Mouse (Mus musculus) heart, postnatal 10 days (tissue): ENCODE measurements around the gene Aprt. TPM values are rescaled to one million over a fixed set of nuclear protein-coding genes. Genes with fewer than 3 reads are reported as not detected.

Experiments used
- DNase-seq, 2 experiments: peaks; one replicate each; pipeline ENCODE4 v3.0.0; 2021
- intact Hi-C: fragments of 180-260 bp; cut with DNase I; formaldehyde crosslinking; loops from one replicate; pipeline ENCODE4 v1.15.1; 2025
- total RNA-seq, 2 experiments: library from RNA; stranded (reverse); gene quantifications; 2 replicates each; pipeline ENCODE4 v1.2.3; 2021

Aprt gene
- total RNA-seq, 2 experiments from 2014 or later, result 37.9 to 41.8 TPM

GRCm38 (mm10) chr8:122567361-122568108 is 9.2 kb downstream of the Aprt start, which contains the start of gene Cdt1:
Cdt1 (plus strand) TSS chr8:122568015.
- peak; percentile 96 for DNase-seq
- intact Hi-C loops, result loop anchor here (2.0 kb wide), 1 partner anchor 43 kb away; the partner anchor contains the start of genes Galns and Trappc2l

- DNase-seq, result no peak
- intact Hi-C loops, result loop anchor here (2.0 kb wide), 1 partner anchor 44 kb away; the partner anchor contains the start of genes Galns and Trappc2l
Observed at GRCm38 (mm10) chr8:122566766-122567165, 9.9 kb downstream of the Aprt start.

- no peak for DNase-seq
- intact Hi-C loops, result no loop called here
Observed at GRCm38 (mm10) chr8:122564363-122565352, 12.1 kb downstream of the Aprt start.

- intact Hi-C loops, result no loop called here
- no peak for DNase-seq
Observed at GRCm38 (mm10) chr8:122561199-122561598, 15.5 kb downstream of the Aprt start.

DNA sequence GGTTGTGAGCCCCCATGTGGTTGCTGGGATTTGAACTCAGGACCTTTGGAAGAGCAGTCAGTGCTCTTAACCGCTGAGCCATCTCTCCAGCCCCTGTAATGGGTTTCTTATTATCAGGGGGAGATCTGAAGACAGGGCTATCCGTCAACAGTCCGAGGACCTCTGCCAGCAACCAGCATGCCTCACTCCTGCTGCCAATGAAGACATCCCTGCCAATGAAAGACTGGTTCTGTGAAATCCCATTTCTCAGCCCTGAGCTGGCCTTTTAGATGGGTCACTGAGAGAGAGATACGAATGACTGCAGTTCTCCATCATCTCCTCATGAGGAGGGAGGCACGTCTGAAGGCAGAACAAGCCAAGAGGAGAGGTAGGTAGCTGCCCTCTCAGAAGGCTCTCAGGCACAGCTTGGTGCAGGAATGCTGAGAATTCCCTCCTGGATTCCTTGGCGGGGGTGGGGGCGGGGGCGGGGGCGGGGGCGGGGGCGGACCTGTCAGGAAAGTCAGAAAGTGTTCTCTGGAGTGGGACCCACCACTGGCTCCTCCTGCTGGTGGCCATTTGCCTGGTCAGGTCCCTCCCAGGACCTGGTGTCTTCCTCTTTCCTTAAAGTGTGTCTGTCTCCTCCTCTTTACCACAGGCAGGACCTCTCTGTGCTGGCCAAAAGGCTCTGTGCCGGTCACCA is 17.9 kb downstream of the Aprt start:
- DNase-seq, result peak in 1 of 2 experiments; percentile 25
- intact Hi-C loops, result no loop called here

DNA sequence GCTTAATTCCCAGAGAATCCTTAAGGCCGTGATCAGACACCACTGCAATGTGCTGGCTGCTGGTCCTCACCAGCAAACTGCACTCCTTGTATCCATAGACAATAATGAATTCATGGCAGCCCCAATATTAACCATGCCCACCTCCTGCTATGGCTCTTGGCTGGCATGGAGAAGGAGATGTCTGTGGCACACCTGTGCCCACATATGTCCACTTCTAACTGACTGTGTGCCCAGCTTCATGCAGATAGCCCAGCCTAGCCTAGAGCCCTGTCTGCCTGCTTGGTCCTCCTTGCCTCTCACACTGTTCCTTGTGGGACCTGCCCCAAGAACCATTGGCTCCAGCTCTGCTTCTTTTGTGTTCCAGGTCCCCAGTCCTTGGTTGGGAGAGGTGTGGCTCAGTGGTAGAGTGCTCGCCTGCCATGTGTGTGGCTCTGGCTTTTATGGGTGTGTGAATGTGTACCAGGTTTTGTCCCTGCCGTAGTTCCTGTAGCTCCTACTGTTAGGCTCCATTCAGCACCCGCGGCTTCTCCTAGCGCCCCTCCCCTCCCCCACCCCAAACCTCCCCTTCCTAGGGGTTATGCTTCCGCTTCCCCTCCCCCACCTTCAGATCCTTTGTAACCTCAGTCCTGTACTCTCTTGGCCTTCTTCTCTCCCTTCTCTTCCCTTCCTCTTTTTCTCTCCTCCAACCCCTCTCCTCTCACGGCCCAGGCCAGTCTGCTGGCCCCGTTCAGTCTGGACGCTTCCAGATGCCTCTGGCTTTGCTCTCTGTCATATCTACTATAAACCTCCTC is 19.3 kb downstream of the Aprt start:
- intact Hi-C loops, result no loop called here
- DNase-seq, result no peak

GRCm38 (mm10) chr8:122556030-122557009 is 20.4 kb downstream of the Aprt start:
- intact Hi-C loops, result no loop called here
- DNase-seq, result peak; percentile 65 to 70

DNA sequence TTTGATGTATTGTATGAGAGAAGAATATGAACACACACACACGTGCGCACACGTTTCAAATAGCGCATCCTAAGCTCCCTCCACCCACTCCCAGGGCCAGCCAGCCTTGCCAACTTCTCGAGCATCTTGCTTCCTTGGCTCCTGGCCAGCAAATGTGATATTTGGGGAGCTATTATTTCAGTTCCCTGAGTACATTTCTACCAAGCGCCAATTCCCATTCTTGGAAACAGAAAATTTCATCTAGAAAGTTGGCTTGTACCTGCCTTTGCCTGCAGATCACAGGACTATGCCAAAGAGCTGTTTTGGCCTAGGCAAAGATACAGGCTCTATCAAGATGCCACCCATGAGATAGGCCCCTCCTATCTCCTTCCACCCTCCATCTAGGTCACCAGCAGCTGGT is 21.9 kb downstream of the Aprt start:
- no peak for DNase-seq
- intact Hi-C loops, result no loop called here

- peak; percentile 94 to 97 for DNase-seq
- intact Hi-C loops, result loop anchor here (1.0 kb wide), 1 partner anchor 50 kb away; no protein-coding TSS in a partner anchor
Observed at GRCm38 (mm10) chr8:122551265-122552051, 25.3 kb downstream of the Aprt start, which contains the start of gene Piezo1. Piezo1 (minus strand) TSS chr8:122551329.

GRCm38 (mm10) chr8:122550995-122551264 is 25.8 kb downstream of the Aprt start:
- intact Hi-C loops, result loop anchor here (1.0 kb wide), 1 partner anchor 50 kb away; no protein-coding TSS in a partner anchor
- DNase-seq, result no peak

- intact Hi-C loops, result no loop called here
- peak; percentile 69 to 74 for DNase-seq
Observed at GRCm38 (mm10) chr8:122550234-122550994, 26.3 kb downstream of the Aprt start.

GRCm38 (mm10) chr8:122548891-122549439 is 27.7 kb downstream of the Aprt start:
- DNase-seq, result no peak
- intact Hi-C loops, result no loop called here

GRCm38 (mm10) chr8:122548331-122548730 is 28.4 kb downstream of the Aprt start:
- intact Hi-C loops, result no loop called here
- DNase-seq, result no peak

DNA sequence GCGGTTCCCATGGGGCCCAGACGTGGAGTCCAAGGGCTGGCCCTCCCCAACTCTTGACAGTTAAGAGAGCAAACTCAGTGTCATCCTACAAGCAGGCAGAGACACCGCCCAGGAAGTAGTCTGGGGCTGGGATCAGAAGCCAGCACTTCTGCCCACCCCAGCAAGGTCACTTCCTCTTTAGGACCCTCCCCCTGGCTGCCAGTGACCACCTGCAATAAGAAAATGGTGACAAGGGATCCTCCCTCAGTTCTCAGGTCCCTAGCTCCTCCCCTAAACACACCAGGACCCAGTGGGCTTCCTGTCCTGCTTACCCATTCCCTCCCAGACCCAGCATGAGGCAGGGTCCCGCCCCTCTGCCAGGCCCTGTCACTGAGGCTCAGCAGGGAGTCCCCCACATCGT is 28.9 kb downstream of the Aprt start:
- peak; percentile 33 to 42 for DNase-seq
- intact Hi-C loops, result no loop called here

DNA sequence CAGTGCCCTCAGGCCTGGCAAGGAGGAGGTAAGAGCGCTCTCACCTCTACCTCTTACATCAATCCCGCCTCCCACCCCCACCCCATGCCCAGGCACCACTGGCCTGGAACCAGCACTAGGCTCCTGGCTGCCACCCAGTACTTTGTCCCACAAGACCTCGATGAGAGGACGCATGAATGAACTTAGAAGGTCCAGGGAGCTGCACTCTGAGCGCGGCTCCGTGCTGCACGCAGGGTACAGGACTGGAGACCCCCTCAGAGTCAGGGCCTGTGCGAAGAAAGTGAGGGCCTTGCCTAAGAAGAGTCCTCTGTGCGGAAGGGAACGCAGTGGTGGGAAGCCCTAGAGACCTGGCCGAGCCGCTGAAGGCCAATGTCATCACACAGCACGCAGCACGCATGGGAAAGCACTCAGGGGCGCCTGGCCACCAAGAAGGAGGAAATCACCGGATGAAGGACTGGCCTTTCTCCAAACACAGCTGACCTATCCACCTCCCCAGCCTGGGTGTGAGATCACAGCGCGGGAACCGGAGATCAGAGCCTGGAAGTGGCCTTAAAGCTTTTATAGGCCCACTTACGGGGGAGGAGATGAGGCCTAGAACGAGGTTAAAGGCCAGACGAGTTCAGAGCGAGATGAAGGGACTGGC is 29.8 kb downstream of the Aprt start:
- intact Hi-C loops, result no loop called here

DNA sequence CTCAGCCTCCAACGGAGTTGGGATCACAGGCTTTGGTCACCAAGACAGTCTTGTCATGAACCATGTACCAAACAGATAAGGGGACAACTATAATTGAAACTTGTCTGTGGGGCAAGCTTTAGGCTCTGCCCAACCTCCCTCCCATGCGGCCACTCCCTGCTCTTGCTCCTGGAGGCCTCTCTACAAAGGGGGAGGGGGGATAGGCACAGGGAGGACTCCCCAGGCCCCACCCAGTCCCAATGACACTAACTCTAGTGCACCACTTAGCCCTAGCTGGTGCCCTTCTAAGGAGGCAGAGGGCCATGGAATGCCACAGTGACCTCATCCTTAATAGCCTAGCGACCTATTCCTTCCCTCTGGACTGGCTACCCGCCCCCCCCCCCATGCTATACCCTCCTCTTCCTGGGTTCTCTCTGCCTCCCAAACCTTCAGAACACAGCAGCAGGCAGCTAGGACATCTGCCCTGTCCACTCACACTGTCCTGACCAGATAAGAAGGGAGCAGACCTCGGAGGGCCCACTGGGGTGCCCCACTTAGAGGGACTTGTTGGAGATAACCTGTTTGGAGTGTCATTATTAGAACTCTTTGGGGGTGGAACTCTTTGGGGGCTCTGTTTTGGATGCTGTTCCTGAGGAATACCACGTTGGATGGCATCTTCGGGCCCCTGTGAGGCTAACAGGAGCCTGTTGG is 30.5 kb downstream of the Aprt start:
- no peak for DNase-seq
- intact Hi-C loops, result no loop called here

More for the DNA sequence above, 29.8 kb downstream of the Aprt start:
- peak; percentile 79 to 82 for DNase-seq
